Mouse (Mus musculus): ENCODE data around the gene Osbpl5. TPM values are rescaled to one million over a fixed set of nuclear protein-coding genes. Genes with fewer than 3 reads are reported as not detected.

Gene Osbpl5
- total RNA-seq, 1 experiment: 13.6 TPM

DNA sequence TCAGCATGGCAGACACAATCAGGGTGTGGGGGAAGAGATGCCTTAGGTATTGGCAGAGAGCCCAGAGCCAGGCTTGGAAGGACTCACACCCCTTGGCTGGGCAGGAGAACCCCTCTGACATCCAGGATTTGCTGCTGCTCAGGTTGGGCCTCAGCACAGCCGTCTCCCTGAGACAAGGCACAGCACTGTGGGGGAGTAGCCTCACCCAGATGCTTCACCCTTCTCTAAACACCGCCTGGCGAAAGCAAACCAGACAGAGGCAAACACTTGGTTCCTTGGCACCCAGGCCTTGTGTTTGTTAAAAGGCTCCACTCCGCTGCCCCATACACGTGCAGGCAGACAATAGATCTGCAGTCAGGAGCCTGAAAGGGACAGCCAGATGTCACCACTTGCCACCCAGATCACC is 18.2 kb downstream of the Osbpl5 start:
- H3K36me3 ChIP-seq (ENCODE audit: control insufficient read depth, insufficient read depth, low read length, poor library complexity, severe bottlenecking): no peaks in the 10 kb centered on the region
- in situ Hi-C loops (cut with MboI; ENCODE audit: low sequenced_read_pairs in 2 of 2, unreplicated experiment in 2 of 2): no loop called here
- no peak overlapping the region for H3K27ac ChIP-seq (ENCODE audit: insufficient read depth, low read depth, low read length, poor library complexity, severe bottlenecking)
- H3K9ac ChIP-seq (ENCODE audit: insufficient read depth, low read depth, low read length, poor library complexity, severe bottlenecking): no peak overlapping the region
- H3K9me3 ChIP-seq (ENCODE audit: control insufficient read depth, insufficient read depth, low read depth, low read length): no peaks in the 10 kb centered on the region
- no peak for DNase-seq (ENCODE audit: low read depth, low spot score)
- TF ChIP-seq HCFC1 (IDR thresholded peaks at IDR 0.05; ENCODE audit: borderline replicate concordance, insufficient read depth, low read length) (no peak), MAFK (IDR thresholded peaks at IDR 0.05; ENCODE audit: insufficient read depth, low read depth, low read length) (no peak), CHD2 (IDR thresholded peaks at IDR 0.05; ENCODE audit: low read depth, low read length) (no peak), ZC3H11A (IDR thresholded peaks at IDR 0.05; ENCODE audit: borderline replicate concordance, low read depth, low read length) (no peak), ZNF384 (IDR thresholded peaks at IDR 0.05; ENCODE audit: low read depth, low read length) (no peak)
- H3K4me3 ChIP-seq (ENCODE audit: insufficient read depth in 1 of 2, low read depth in 1 of 2, low read length in 2 of 2, poor library complexity in 1 of 2, severe bottlenecking in 1 of 2): no peak overlapping the region
- peaks cover 0 to 11% of the 10 kb centered on the region in 2 experiments; a peak in 1 of 4 replicates for H3K4me1 ChIP-seq (ENCODE audit: control insufficient read depth in 2 of 2, insufficient read depth in 2 of 2, low read length in 2 of 2, poor library complexity in 1 of 2)

DNA sequence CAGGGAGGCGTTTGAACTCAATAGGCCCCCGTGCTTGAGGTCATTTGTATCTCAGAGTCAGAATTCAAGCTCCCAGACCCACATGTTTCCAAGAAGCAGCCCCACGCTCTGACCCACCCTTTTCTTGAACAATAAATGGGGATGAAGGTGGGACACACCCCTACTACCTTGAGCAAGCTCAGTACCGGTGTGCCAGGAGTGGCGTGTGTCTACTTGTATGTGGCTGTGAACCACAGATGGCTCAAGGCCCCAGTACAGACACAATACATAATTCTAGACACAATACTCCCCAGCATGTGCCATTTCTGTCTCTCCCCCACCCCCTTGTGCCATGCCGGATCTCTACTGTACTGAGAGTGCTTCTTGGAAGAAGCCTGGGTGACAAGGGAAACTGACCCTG is 18.6 kb downstream of the Osbpl5 start:
- Histone ChIP-seq H3K9me3 (ENCODE audit: control insufficient read depth, insufficient read depth, low read depth, low read length) (no peaks in the 10 kb centered on the region), H3K4me1 (ENCODE audit: control insufficient read depth in 2 of 2, insufficient read depth in 2 of 2, low read length in 2 of 2, poor library complexity in 1 of 2) (peaks cover 0 to 11% of the 10 kb centered on the region in 2 experiments; a peak in 1 of 4 replicates), H3K4me3 (ENCODE audit: insufficient read depth in 1 of 2, low read depth in 1 of 2, low read length in 2 of 2, poor library complexity in 1 of 2, severe bottlenecking in 1 of 2) (no peak overlapping the region), H3K36me3 (ENCODE audit: control insufficient read depth, insufficient read depth, low read length, poor library complexity, severe bottlenecking) (no peaks in the 10 kb centered on the region), H3K9ac (ENCODE audit: insufficient read depth, low read depth, low read length, poor library complexity, severe bottlenecking) (no peak overlapping the region), H3K27ac (ENCODE audit: insufficient read depth, low read depth, low read length, poor library complexity, severe bottlenecking) (no peak overlapping the region)
- TF ChIP-seq HCFC1 (IDR thresholded peaks at IDR 0.05; ENCODE audit: borderline replicate concordance, insufficient read depth, low read length) (no peak), ZNF384 (IDR thresholded peaks at IDR 0.05; ENCODE audit: low read depth, low read length) (no peak), CHD2 (IDR thresholded peaks at IDR 0.05; ENCODE audit: low read depth, low read length) (no peak), ZC3H11A (IDR thresholded peaks at IDR 0.05; ENCODE audit: borderline replicate concordance, low read depth, low read length) (no peak), MAFK (IDR thresholded peaks at IDR 0.05; ENCODE audit: insufficient read depth, low read depth, low read length) (no peak)
- no peak for DNase-seq (ENCODE audit: low read depth, low spot score)
- in situ Hi-C loops (cut with MboI; ENCODE audit: low sequenced_read_pairs in 2 of 2, unreplicated experiment in 2 of 2): no loop called here

DNA sequence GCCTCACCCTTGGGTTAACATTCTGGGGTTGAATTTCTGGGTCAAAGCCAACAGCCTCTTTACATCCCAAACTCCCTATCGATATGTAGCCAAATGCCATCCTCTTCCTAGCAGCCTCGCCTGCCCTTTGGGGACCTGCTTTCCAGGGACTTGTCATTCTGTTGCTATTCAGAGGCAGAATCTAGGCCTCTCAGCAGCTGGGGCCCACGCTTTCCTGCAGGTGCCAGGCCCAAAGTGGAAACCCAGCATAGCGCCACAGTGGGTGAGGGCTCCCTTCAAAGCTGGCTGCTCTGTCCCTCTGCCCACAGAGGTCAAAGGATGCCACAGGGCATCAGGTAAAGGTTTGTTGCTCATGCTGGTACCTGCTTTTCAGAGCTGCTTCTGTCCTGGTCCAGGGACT is 23.0 kb downstream of the Osbpl5 start:
- Histone ChIP-seq H3K36me3 (ENCODE audit: control insufficient read depth, insufficient read depth, low read length, poor library complexity, severe bottlenecking) (no peaks in the 10 kb centered on the region), H3K9ac (ENCODE audit: insufficient read depth, low read depth, low read length, poor library complexity, severe bottlenecking) (no peak overlapping the region), H3K27ac (ENCODE audit: insufficient read depth, low read depth, low read length, poor library complexity, severe bottlenecking) (no peak overlapping the region), H3K9me3 (ENCODE audit: control insufficient read depth, insufficient read depth, low read depth, low read length) (no peaks in the 10 kb centered on the region), H3K4me1 (ENCODE audit: control insufficient read depth in 2 of 2, insufficient read depth in 2 of 2, low read length in 2 of 2, poor library complexity in 1 of 2) (no peaks in the 10 kb centered on the region), H3K4me3 (ENCODE audit: insufficient read depth in 1 of 2, low read depth in 1 of 2, low read length in 2 of 2, poor library complexity in 1 of 2, severe bottlenecking in 1 of 2) (no peak overlapping the region)
- TF ChIP-seq MAFK (IDR thresholded peaks at IDR 0.05; ENCODE audit: insufficient read depth, low read depth, low read length) (no peak), HCFC1 (IDR thresholded peaks at IDR 0.05; ENCODE audit: borderline replicate concordance, insufficient read depth, low read length) (no peak), CHD2 (IDR thresholded peaks at IDR 0.05; ENCODE audit: low read depth, low read length) (no peak), ZNF384 (IDR thresholded peaks at IDR 0.05; ENCODE audit: low read depth, low read length) (no peak), ZC3H11A (IDR thresholded peaks at IDR 0.05; ENCODE audit: borderline replicate concordance, low read depth, low read length) (no peak)
- DNase-seq (ENCODE audit: low read depth, low spot score): no peak
- in situ Hi-C loops (cut with MboI; ENCODE audit: low sequenced_read_pairs in 2 of 2, unreplicated experiment in 2 of 2): no loop called here

DNA sequence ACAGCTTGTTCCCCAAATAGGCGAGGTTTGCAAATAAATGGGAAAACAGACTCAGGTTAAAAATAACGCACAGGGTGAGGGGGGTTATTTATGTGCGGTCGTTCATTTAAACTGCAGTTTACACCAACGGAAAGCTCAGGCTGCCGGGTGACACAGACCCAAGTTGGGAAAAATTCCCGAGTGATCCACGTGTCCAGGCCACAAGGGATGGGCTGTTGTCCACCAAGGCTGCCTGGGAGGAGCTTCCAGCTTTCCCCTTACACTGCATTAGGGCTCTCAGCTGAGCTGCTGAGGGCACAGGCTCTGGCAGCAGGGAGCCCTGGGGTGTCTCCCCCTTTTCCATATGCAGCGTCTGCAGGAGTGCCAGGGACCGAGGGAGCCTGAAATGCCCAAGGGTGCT is 26.9 kb downstream of the Osbpl5 start:
- Histone ChIP-seq H3K9ac (ENCODE audit: insufficient read depth, low read depth, low read length, poor library complexity, severe bottlenecking) (no peak overlapping the region), H3K4me1 (ENCODE audit: control insufficient read depth in 2 of 2, insufficient read depth in 2 of 2, low read length in 2 of 2, poor library complexity in 1 of 2) (no peaks in the 10 kb centered on the region), H3K4me3 (ENCODE audit: insufficient read depth in 1 of 2, low read depth in 1 of 2, low read length in 2 of 2, poor library complexity in 1 of 2, severe bottlenecking in 1 of 2) (no peak overlapping the region), H3K27ac (ENCODE audit: insufficient read depth, low read depth, low read length, poor library complexity, severe bottlenecking) (no peak overlapping the region), H3K36me3 (ENCODE audit: control insufficient read depth, insufficient read depth, low read length, poor library complexity, severe bottlenecking) (no peaks in the 10 kb centered on the region), H3K9me3 (ENCODE audit: control insufficient read depth, insufficient read depth, low read depth, low read length) (no peaks in the 10 kb centered on the region)
- no peak for TF ChIP-seq HCFC1 (IDR thresholded peaks at IDR 0.05; ENCODE audit: borderline replicate concordance, insufficient read depth, low read length)
- no peak for TF ChIP-seq ZC3H11A (IDR thresholded peaks at IDR 0.05; ENCODE audit: borderline replicate concordance, low read depth, low read length)
- TF ChIP-seq ZNF384 (IDR thresholded peaks at IDR 0.05; ENCODE audit: low read depth, low read length): no peak
- TF ChIP-seq MAFK (IDR thresholded peaks at IDR 0.05; ENCODE audit: insufficient read depth, low read depth, low read length): no peak
- no peak for TF ChIP-seq CHD2 (IDR thresholded peaks at IDR 0.05; ENCODE audit: low read depth, low read length)
- in situ Hi-C loops (cut with MboI; ENCODE audit: low sequenced_read_pairs in 2 of 2, unreplicated experiment in 2 of 2): no loop called here
- DNase-seq (ENCODE audit: low read depth, low spot score): no peak

DNA sequence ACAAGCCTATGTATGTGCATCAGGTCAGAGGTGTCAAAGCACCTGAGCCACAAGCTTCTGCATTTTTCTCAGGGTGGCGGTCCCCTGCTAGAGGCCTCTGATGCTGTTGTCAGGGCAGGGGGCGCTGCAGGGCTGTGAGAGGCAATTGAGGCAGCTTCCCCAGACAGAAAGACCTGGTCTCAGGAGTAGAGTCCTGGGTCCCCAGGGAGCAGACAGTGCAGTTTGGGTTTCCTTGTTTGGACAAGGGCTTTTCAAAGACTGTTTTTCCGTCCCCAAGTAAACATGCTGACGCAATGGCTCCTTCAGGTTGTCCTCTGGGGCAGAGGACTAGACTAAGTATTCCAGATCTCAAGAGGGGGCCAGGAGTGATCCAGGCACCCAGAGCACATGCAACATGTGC is 30.4 kb downstream of the Osbpl5 start:
- Histone ChIP-seq H3K9me3 (ENCODE audit: control insufficient read depth, insufficient read depth, low read depth, low read length) (no peaks in the 10 kb centered on the region), H3K36me3 (ENCODE audit: control insufficient read depth, insufficient read depth, low read length, poor library complexity, severe bottlenecking) (no peaks in the 10 kb centered on the region), H3K4me1 (ENCODE audit: control insufficient read depth in 2 of 2, insufficient read depth in 2 of 2, low read length in 2 of 2, poor library complexity in 1 of 2) (peaks cover 0 to 8% of the 10 kb centered on the region in 2 experiments; a peak in 1 of 4 replicates), H3K9ac (ENCODE audit: insufficient read depth, low read depth, low read length, poor library complexity, severe bottlenecking) (no peak overlapping the region), H3K27ac (ENCODE audit: insufficient read depth, low read depth, low read length, poor library complexity, severe bottlenecking) (no peak overlapping the region), H3K4me3 (ENCODE audit: insufficient read depth in 1 of 2, low read depth in 1 of 2, low read length in 2 of 2, poor library complexity in 1 of 2, severe bottlenecking in 1 of 2) (no peak overlapping the region)
- in situ Hi-C loops (cut with MboI; ENCODE audit: low sequenced_read_pairs in 2 of 2, unreplicated experiment in 2 of 2): no loop called here
- no peak for DNase-seq (ENCODE audit: low read depth, low spot score)
- no peak for TF ChIP-seq MAFK (IDR thresholded peaks at IDR 0.05; ENCODE audit: insufficient read depth, low read depth, low read length)
- TF ChIP-seq ZC3H11A (IDR thresholded peaks at IDR 0.05; ENCODE audit: borderline replicate concordance, low read depth, low read length): no peak
- no peak for TF ChIP-seq CHD2 (IDR thresholded peaks at IDR 0.05; ENCODE audit: low read depth, low read length)
- no peak for TF ChIP-seq ZNF384 (IDR thresholded peaks at IDR 0.05; ENCODE audit: low read depth, low read length)

Measured in ES-E14 (cell line).